Mouse (Mus musculus) liver, embryonic 11.5 days (tissue): ENCODE results near the gene 4930404H24Rik. TPM values are rescaled to one million over a fixed set of nuclear protein-coding genes. Genes with fewer than 3 reads are reported as not detected.

Source experiments
- ATAC-seq: fragments of 200-750 bp; cut with Nextera tagmentation; replicated peaks from 2 replicates; pipeline ENCODE4 v1.8.0; 2017; ENCODE audit warnings: moderate number of reproducible peaks, mild to moderate bottlenecking, moderate TSS enrichment, moderate library complexity; ENCODE audit not compliant: low FRiP score
- DNase-seq: peaks from one replicate; pipeline ENCODE4 v3.0.0-alpha.2; 2017; ENCODE audit warnings: low spot score
- H3K27ac ChIP-seq: fragments of 300-500 bp; sonication (generic); 2 replicates; pipeline ENCODE4 v1.5.1; 2014; ENCODE audit warnings: mild to moderate bottlenecking, low read depth, low read length, control low read depth
- H3K27me3 ChIP-seq: fragments of 300-500 bp; sonication (generic); replicated peaks from 2 replicates; pipeline ENCODE4 v1.6.1; 2014; ENCODE audit warnings: low read length, mixed read lengths; ENCODE audit not compliant: control insufficient read depth, insufficient read depth
- H3K36me3 ChIP-seq: fragments of 300-500 bp; sonication (generic); 2 replicates; pipeline ENCODE4 v1.6.1; 2014; ENCODE audit warnings: mild to moderate bottlenecking, low read length, moderate library complexity, mixed read lengths; ENCODE audit not compliant: control insufficient read depth, insufficient read depth
- H3K4me1 ChIP-seq: fragments of 300-500 bp; sonication (generic); replicated peaks from 2 replicates; pipeline ENCODE4 v1.6.1; 2014; ENCODE audit warnings: low read length, mixed read lengths; ENCODE audit not compliant: control insufficient read depth, insufficient read depth
- H3K4me2 ChIP-seq: fragments of 300-500 bp; sonication (generic); 2 replicates; pipeline ENCODE4 v1.6.1; 2014; ENCODE audit warnings: mild to moderate bottlenecking, control low read depth, moderate library complexity
- H3K4me3 ChIP-seq: fragments of 300-500 bp; sonication (generic); 2 replicates; pipeline ENCODE4 v1.5.1; 2014; ENCODE audit warnings: low read depth, low read length, control low read depth
- H3K9ac ChIP-seq: fragments of 300-500 bp; sonication (generic); 2 replicates; pipeline ENCODE4 v1.6.1; 2014; ENCODE audit warnings: low read depth, low read length, control low read depth
- H3K9me3 ChIP-seq: fragments of 300-500 bp; sonication (generic); 2 replicates; pipeline ENCODE4 v1.6.1; 2016; ENCODE audit warnings: low read length, inconsistent platforms, mixed read lengths; ENCODE audit not compliant: control insufficient read depth
- WGBS: fragments of 180-500 bp; shearing (Covaris S2); extraction: QIAGEN DNeasy Blood & Tissue Kit; methylation state at CpG from one replicate; pipeline ENCODE4 v1.1.7; 2014; 5-methylcytosine and 5-hydroxymethylcytosine counted together
- polyA plus RNA-seq: library from polyadenylated mRNA; unstranded; fragments of >200 nt; fragmentation: Nextera tagmentation; extraction: Ambion mirVana; gene quantifications from 2 replicates; pipeline ENCODE4 v1.2.1, GENCODE M21; 2014

Gene 4930404H24Rik
- polyA plus RNA-seq, 1 experiment from 2014 or later, result not detected

- Histone ChIP-seq H3K4me1 (peaks cover 69% of the 10 kb centered on the region), H3K4me3 (no peak overlapping the region), H3K36me3 (no peaks in the 10 kb centered on the region), H3K9ac (peak overlapping the region; percentile 46), H3K27me3 (no peaks in the 10 kb centered on the region), H3K9me3 (no peaks in the 10 kb centered on the region), H3K4me2 (peak overlapping the region; percentile 54), H3K27ac (peak overlapping the region; percentile 97)
- ATAC-seq (peak; percentile 82), DNase-seq (peak; percentile 56)
- 36% methylated on average over 4 of the region's 4 CpGs for WGBS
Measured at GRCm38 (mm10) chr2:153495818-153496217, 3.2 kb downstream of the 4930404H24Rik start.

- 68% methylated on average over 6 of the region's 6 CpGs for WGBS
- Histone ChIP-seq H3K4me3 (no peak overlapping the region), H3K36me3 (no peaks in the 10 kb centered on the region), H3K27me3 (no peaks in the 10 kb centered on the region), H3K27ac (peak overlapping the region; percentile 97), H3K4me1 (peaks cover 65% of the 10 kb centered on the region), H3K4me2 (peak overlapping the region; percentile 54), H3K9ac (peak overlapping the region; percentile 46), H3K9me3 (no peaks in the 10 kb centered on the region)
- DNase-seq, result no peak
- ATAC-seq, result no peak; the same call in 1 of the 2 replicates
Measured at GRCm38 (mm10) chr2:153496301-153496700, 3.7 kb downstream of the 4930404H24Rik start.

GRCm38 (mm10) chr2:153496898-153497297 is 4.3 kb downstream of the 4930404H24Rik start:
- H3K4me1 ChIP-seq, result peaks cover 59% of the 10 kb centered on the region
- WGBS, result 72% methylated on average over 13 of the region's 13 CpGs
- DNase-seq (no peak), ATAC-seq (no peak)
- H3K4me3 ChIP-seq, result no peak overlapping the region
- H3K27me3 ChIP-seq, result no peaks in the 10 kb centered on the region
- no peak overlapping the region for H3K9ac ChIP-seq
- no peaks in the 10 kb centered on the region for H3K9me3 ChIP-seq
- no peak overlapping the region for H3K4me2 ChIP-seq
- peak overlapping the region; percentile 97 for H3K27ac ChIP-seq
- no peaks in the 10 kb centered on the region for H3K36me3 ChIP-seq

- H3K9ac ChIP-seq, result no peak overlapping the region
Measured at GRCm38 (mm10) chr2:153499154-153499553, 6.6 kb downstream of the 4930404H24Rik start.

GRCm38 (mm10) chr2:153506385-153506784 is 13.8 kb downstream of the 4930404H24Rik start:
- peaks cover 34% of the 10 kb centered on the region for H3K4me1 ChIP-seq
- no peaks in the 10 kb centered on the region for H3K9me3 ChIP-seq
- no peak overlapping the region for H3K9ac ChIP-seq
- H3K27ac ChIP-seq, result no peak overlapping the region
- no peaks in the 10 kb centered on the region for H3K36me3 ChIP-seq
- WGBS, result 65% methylated on average over 5 of the region's 5 CpGs
- H3K27me3 ChIP-seq, result no peaks in the 10 kb centered on the region
- no peak overlapping the region for H3K4me3 ChIP-seq
- ATAC-seq (no peak), DNase-seq (no peak)
- no peak overlapping the region for H3K4me2 ChIP-seq

More at GRCm38 (mm10) chr2:153499154-153499553, 6.6 kb downstream of the 4930404H24Rik start:
- H3K4me1 ChIP-seq, result peaks cover 41% of the 10 kb centered on the region
- H3K27ac ChIP-seq, result 0 out of 2 replicates have a peak overlapping the region, but pooled peaks have one; percentile 13
- 56% methylated on average over 4 of the region's 4 CpGs for WGBS
- ATAC-seq, result no peak
- H3K36me3 ChIP-seq, result no peaks in the 10 kb centered on the region
- no peaks in the 10 kb centered on the region for H3K27me3 ChIP-seq
- H3K9me3 ChIP-seq, result no peaks in the 10 kb centered on the region
- DNase-seq, result no peak
- H3K4me3 ChIP-seq, result no peak overlapping the region
- H3K4me2 ChIP-seq, result no peak overlapping the region

DNA sequence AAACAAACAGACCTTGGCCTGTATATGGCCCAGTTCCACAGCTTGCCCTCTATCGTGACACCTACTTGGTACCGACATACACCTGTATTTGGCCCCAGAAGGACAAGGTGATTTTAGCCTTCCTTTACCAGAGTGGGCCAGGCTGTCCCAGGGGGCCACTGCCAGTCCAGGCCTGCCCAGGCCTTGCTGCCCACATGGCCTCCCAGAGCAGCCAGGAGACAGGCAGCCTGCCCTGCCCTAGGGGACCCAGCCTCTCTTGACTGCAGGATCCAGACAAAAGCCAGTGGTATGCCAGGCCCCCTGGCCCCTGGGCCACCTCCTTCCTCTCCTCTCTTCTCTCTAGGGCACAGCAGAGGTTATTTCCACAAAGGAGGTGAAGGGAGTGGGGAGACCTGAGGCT is 15.4 kb downstream of the 4930404H24Rik start:
- H3K36me3 ChIP-seq, result no peaks in the 10 kb centered on the region
- peaks cover 42% of the 10 kb centered on the region for H3K4me1 ChIP-seq
- ATAC-seq, result no peak
- H3K4me3 ChIP-seq, result no peak overlapping the region
- 92% methylated on average over 2 of the region's 2 CpGs for WGBS
- no peak overlapping the region for H3K9ac ChIP-seq
- no peaks in the 10 kb centered on the region for H3K27me3 ChIP-seq
- DNase-seq, result no peak
- no peak overlapping the region for H3K4me2 ChIP-seq
- no peaks in the 10 kb centered on the region for H3K9me3 ChIP-seq
- H3K27ac ChIP-seq, result no peak overlapping the region

DNA sequence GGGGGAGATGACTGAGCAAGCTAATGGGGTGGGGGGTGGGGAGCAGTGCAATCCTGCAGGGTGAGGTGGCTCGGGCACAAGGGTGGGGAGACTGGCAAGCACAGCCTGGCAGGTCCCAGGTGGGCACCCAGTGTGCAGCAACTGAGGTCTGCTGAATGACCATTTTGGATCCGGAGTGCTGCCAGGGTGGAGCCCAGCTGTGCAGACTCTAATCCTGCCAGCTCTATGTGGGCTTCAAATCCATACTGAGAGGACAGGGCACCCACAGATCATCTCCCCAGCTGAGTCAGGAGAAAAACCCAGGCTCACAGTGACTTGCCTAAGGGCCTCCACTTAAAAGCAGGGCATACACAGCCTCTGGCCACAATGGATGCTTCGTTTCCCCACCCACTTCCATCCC is 15.8 kb downstream of the 4930404H24Rik start:
- Histone ChIP-seq H3K27ac (no peak overlapping the region), H3K27me3 (no peaks in the 10 kb centered on the region), H3K9ac (no peak overlapping the region), H3K36me3 (no peaks in the 10 kb centered on the region), H3K4me1 (peaks cover 42% of the 10 kb centered on the region), H3K4me2 (no peak overlapping the region), H3K9me3 (no peaks in the 10 kb centered on the region), H3K4me3 (no peak overlapping the region)
- 77% methylated on average over 3 of the region's 3 CpGs for WGBS
- ATAC-seq (no peak), DNase-seq (no peak)

DNA sequence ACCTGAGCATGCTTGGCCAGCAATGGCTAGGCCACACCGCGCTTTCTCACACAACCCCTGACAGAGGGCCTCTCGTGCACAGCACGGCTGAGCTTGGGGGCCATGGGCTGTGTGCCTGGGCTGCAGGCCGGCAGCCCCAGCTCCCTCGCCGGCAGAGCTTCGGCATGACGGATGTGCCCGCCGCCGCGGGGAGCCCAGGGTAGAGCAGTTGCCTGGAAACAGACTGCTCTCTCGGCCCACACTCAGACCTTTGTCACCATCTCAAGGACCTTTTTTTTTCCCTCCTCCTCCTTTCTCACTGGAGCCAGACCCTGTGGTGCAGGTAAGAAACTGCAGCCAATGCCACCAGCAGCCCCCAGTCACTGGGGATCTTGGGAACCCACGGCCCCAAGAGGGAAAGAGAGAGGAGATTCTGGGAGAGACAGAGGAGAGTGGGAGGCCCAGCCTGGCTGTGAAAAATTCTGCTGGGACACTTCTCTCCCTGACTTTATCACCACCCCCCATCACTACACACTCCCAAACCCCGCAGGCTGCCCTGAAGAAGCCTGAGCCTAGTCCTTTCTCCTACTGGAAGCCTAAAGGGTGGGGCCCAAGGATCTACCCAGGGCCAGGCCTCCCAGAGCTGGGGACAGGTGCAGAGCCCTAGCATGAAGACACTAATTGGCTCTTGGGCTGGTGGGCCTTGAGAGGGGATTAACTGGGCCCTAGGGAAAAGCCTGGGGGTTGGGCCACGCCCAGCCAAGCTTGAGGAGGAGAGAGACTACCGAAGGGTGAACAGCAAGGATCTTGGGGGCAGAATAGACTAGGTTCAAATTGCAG is 16.8 kb downstream of the 4930404H24Rik start:
- Histone ChIP-seq H3K4me1 (peaks cover 43% of the 10 kb centered on the region), H3K4me3 (no peak overlapping the region), H3K9ac (peak overlapping the region; percentile 52), H3K27me3 (no peaks in the 10 kb centered on the region), H3K9me3 (no peaks in the 10 kb centered on the region), H3K36me3 (no peaks in the 10 kb centered on the region), H3K27ac (peak overlapping the region; percentile 39; the same call in 1 of the 2 replicates), H3K4me2 (peak overlapping the region; percentile 25)
- 27% methylated on average over 18 of the region's 18 CpGs for WGBS
- no peak for DNase-seq
- peak; percentile 33; the same call in 1 of the 2 replicates for ATAC-seq

DNA sequence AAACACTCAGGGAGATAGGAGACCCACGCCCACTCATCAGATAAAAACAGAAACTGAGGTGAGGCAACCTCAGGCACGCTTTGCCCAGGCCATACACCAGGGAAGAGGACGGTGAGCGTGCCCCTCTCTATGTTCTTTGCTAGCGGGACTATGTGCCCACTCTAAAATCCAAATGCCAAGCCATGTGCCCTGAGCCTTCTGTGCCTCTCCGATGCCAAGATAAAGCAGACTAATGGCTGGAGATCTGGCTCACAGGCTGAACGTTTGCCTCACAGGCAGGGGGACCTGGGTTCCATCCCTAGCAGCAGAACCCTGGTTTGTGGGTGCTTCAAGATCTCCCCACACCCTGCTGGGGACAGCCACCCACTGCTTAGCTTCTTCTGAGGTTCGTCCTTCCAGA is 17.5 kb downstream of the 4930404H24Rik start:
- ATAC-seq, result no peak
- Histone ChIP-seq H3K9me3 (no peaks in the 10 kb centered on the region), H3K27me3 (no peaks in the 10 kb centered on the region), H3K9ac (peak overlapping the region; percentile 30), H3K4me2 (peak overlapping the region; percentile 6), H3K4me1 (peaks cover 50% of the 10 kb centered on the region), H3K27ac (0 out of 2 replicates have a peak overlapping the region, but pooled peaks have one; percentile 1), H3K4me3 (no peak overlapping the region), H3K36me3 (no peaks in the 10 kb centered on the region)
- no peak for DNase-seq
- WGBS, result 66% methylated on average over 8 of the region's 8 CpGs
